Mouse (Mus musculus): ENCODE results near the gene Hoxb6.

DNA sequence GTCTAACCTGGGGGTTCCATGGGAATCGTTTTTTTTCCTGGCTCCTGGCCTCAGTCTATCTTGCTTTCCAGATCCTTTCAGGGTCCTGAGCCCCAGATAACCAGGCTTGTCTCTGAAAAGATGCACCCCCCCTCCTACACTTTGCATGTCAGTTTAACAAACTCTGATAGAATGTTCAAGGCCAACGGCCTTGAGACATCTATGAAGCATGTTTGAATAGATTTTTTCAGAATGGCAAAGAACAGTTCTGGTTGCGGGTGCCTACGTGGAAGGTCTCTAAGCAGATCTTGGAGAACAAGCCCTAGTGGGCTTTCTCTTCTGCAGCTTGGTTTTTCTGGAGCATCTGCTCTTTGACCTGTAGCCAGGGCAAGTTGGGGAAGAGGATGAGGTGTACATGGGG, 16.5 kb downstream of the Hoxb6 start:
- no peak for TF ChIP-seq MAFK (IDR thresholded peaks at IDR 0.05; ENCODE audit: insufficient read depth, low read depth, low read length)
- TF ChIP-seq HCFC1 (IDR thresholded peaks at IDR 0.05; ENCODE audit: borderline replicate concordance, insufficient read depth, low read length), result no peak
- TF ChIP-seq CHD2 (IDR thresholded peaks at IDR 0.05; ENCODE audit: low read depth, low read length), result no peak
- no peak for TF ChIP-seq ZC3H11A (IDR thresholded peaks at IDR 0.05; ENCODE audit: borderline replicate concordance, low read depth, low read length)
